8 mouse cellular contexts compared by ENCODE assay signal in genomic region chr4:138543177-138543576, GRCm38 (mm10).
A peak's percentile ranks its signal among the peaks of the same experiment; 100 is the strongest.
DNase-seq lines count a peak whose midpoint lies in the region; ATAC-seq and TF ChIP-seq lines count a peak whose summit lies in the region.

No protein-coding gene starts in this region.

- no peaks in the 10 kb centered on the region for H3K36me3 ChIP-seq in limb, embryonic 14.5 days (ENCODE audit: control insufficient read depth, insufficient read depth, low read length)
- no peaks in the 10 kb centered on the region for H3K36me3 ChIP-seq in limb, embryonic 10.5 days
- no peaks in the 10 kb centered on the region for H3K36me3 ChIP-seq in kidney, embryonic 15.5 days

- no peak overlapping the region for H3K27ac ChIP-seq in limb, embryonic 14.5 days (replicated peaks; ENCODE audit: low read depth, low read length)
- H3K27ac ChIP-seq in limb, embryonic 10.5 days, result no peak overlapping the region
- H3K27ac ChIP-seq in kidney, embryonic 15.5 days, result peak overlapping the region; percentile 77

- WGBS in limb, embryonic 14.5 days, result 39% methylated on average over 12 of the region's 12 CpGs
- WGBS in limb, embryonic 10.5 days, result 58% methylated on average over 12 of the region's 12 CpGs
- WGBS in kidney, embryonic 15.5 days, result 32% methylated on average over 12 of the region's 12 CpGs

- no peaks in the 10 kb centered on the region for H3K9me3 ChIP-seq in limb, embryonic 14.5 days (ENCODE audit: control insufficient read depth, low read length)
- H3K9me3 ChIP-seq in limb, embryonic 10.5 days (replicated peaks), result no peaks in the 10 kb centered on the region
- H3K9me3 ChIP-seq in kidney, embryonic 15.5 days (replicated peaks), result no peaks in the 10 kb centered on the region

- TF ChIP-seq POLR2A in limb, embryonic 14.5 days (IDR thresholded peaks at IDR 0.05; ENCODE audit: borderline replicate concordance, extremely low read depth, insufficient read depth, insufficient read length), result no peak

- no peak overlapping the region for H3K4me2 ChIP-seq in limb, embryonic 14.5 days (replicated peaks; ENCODE audit: low read depth, low read length, severe bottlenecking)
- peak overlapping the region; percentile 19; the same call in 1 of the 2 replicates for H3K4me2 ChIP-seq in kidney, embryonic 15.5 days

- intact Hi-C loops in gastrocnemius, postnatal 14 days (cut with DNase I; ENCODE audit: low total_unique reads), result no loop called here

- no peaks in the 10 kb centered on the region; the same call in 1 of the 2 replicates for H3K27me3 ChIP-seq in limb, embryonic 14.5 days (ENCODE audit: control insufficient read depth, insufficient read depth, low read length)
- H3K27me3 ChIP-seq in limb, embryonic 10.5 days (ENCODE audit: low read depth, poor library complexity, severe bottlenecking), result peaks cover 30% of the 10 kb centered on the region
- 0 out of 2 replicates have a peak, but pooled peaks cover 4% of the 10 kb centered on the region for H3K27me3 ChIP-seq in kidney, embryonic 15.5 days

- H3K4me1 ChIP-seq in limb, embryonic 14.5 days (ENCODE audit: control insufficient read depth, insufficient read depth, low read length), result peaks cover 7% of the 10 kb centered on the region
- peaks cover 7% of the 10 kb centered on the region for H3K4me1 ChIP-seq in limb, embryonic 10.5 days
- peaks cover 18% of the 10 kb centered on the region for H3K4me1 ChIP-seq in kidney, embryonic 15.5 days

- H3K4me3 ChIP-seq in limb, embryonic 14.5 days (replicated peaks; ENCODE audit: low read length), result no peak overlapping the region
- no peak overlapping the region for H3K4me3 ChIP-seq in limb, embryonic 10.5 days
- no peak overlapping the region for H3K4me3 ChIP-seq in kidney, embryonic 15.5 days (replicated peaks)

- H3K9ac ChIP-seq in limb, embryonic 14.5 days (ENCODE audit: low read depth, low read length, severe bottlenecking), result no peak overlapping the region
- H3K9ac ChIP-seq in kidney, embryonic 15.5 days, result no peak overlapping the region

- peak; percentile 46 for DNase-seq in limb, embryonic 14.5 days (ENCODE audit: low spot score)
- DNase-seq in limb, embryonic 10.5 days (ENCODE audit: low spot score), result no peak
- DNase-seq in gastrocnemius, postnatal 14 days, result peak; percentile 56
- peak; percentile 52 for DNase-seq in lung, postnatal 36 days
- DNase-seq in cerebellum, adult 9-10 months, result no peak
- no peak for DNase-seq in spleen, postnatal 4 days (ENCODE audit: low spot score in 2 of 2)

- ATAC-seq in limb, embryonic 14.5 days (ENCODE audit: low FRiP score, low read depth), result peak; percentile 50; the same call in 1 of the 2 replicates
- ATAC-seq in kidney, embryonic 15.5 days (replicated peaks; ENCODE audit: low FRiP score), result peak; percentile 57; the same call in 1 of the 2 replicates
- ATAC-seq in monocyte, adult 5-6 weeks (replicated peaks; ENCODE audit: insufficient number of reproducible peaks, low FRiP score, low TSS enrichment, poor library complexity, severe bottlenecking), result no peak

Comparison
In these comparisons a context has a peak if more than half of its experiments do, and no peak if none do; other contexts are left out.
1. DNase-seq: peak in limb, embryonic 14.5 days (single experiment), gastrocnemius, postnatal 14 days (single experiment) and lung, postnatal 36 days (single experiment); none in limb, embryonic 10.5 days (single experiment), cerebellum, adult 9-10 months (single experiment) and spleen, postnatal 4 days (0 of 2).